Mouse (Mus musculus) lung, adult 2 months (tissue): ENCODE measurements around the gene Adamtsl1.

Experiments
- CTCF ChIP-seq: fragments of 200-500 bp; IDR thresholded peaks from 2 replicates; pipeline ENCODE4 v1.5.1; 2011; ENCODE audit warnings: mild to moderate bottlenecking, low read length, control low read depth; ENCODE audit not compliant: insufficient read depth
- POLR2A ChIP-seq: fragments of 200-500 bp; IDR thresholded peaks from 2 replicates; pipeline ENCODE4 v1.6.1; 2011; ENCODE audit warnings: low read depth, mild to moderate bottlenecking, control low read depth, low read length, borderline replicate concordance; ENCODE audit errors: extremely low read depth

DNA sequence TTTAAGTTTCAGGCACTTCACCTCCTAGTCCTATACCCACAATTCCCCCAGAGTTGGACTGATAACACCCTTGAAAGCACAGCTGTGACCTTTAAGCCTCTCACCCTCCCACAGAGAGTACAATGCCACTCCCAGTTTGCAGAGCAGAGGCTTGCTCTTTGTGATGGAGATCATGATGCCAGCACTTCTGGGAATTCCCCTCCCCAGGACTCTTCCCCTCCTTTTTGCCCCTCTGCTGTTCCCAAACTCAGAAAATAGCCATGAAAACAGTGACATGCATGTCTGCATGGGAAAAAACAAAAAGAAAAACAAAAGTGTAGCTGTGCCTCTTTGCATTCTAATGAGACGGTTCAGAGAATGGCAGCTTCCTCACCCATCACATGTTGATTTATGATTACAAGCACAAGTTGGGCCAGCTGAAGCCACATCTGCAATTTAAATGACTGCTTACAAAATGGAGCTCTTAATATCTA is 669.8 kb downstream of the Adamtsl1 start:
- no peak for TF ChIP-seq CTCF
- TF ChIP-seq POLR2A = no peak
